Mouse (Mus musculus) cerebellum, adult 11 months (tissue): ENCODE measurements around the gene Gm21304.
"Not testable (repeated sequence)": the region's sequence is repeated elsewhere in the genome, so short reads cannot be mapped to it uniquely, and the experiment has no call there.

Experiments used
- DNase-seq: peaks from one replicate; pipeline ENCODE4 v3.0.0; 2022

The Gm21304 gene

GRCm38 (mm10) chr10:104168215-104168614 is at the start of gene Gm21304:
Gene Gm21304 (plus strand): TSS chr10:104168515.
- DNase-seq = not testable (repeated sequence)

- DNase-seq = not testable (repeated sequence)
Observed at GRCm38 (mm10) chr10:104142687-104143086, 25.6 kb upstream of the Gm21304 start, which contains the start of gene Gm21293. Gene Gm21293 (plus strand): TSS chr10:104142987.

GRCm38 (mm10) chr10:104151197-104151596 is 17.1 kb upstream of the Gm21304 start, which contains the start of gene Gm6763:
Gene Gm6763 (plus strand): TSS chr10:104151497.
- not testable (repeated sequence) for DNase-seq

GRCm38 (mm10) chr10:104159706-104160105 is 8.6 kb upstream of the Gm21304 start, which contains the start of gene Gm8764:
Gene Gm8764 (plus strand): TSS chr10:104160006.
- DNase-seq = not testable (repeated sequence)

- DNase-seq = not testable (repeated sequence)
Observed at GRCm38 (mm10) chr10:104176724-104177123, 8.4 kb downstream of the Gm21304 start, which contains the start of gene Gm21312. Gene Gm21312 (plus strand): TSS chr10:104177024.

GRCm38 (mm10) chr10:104185233-104185632 is 16.9 kb downstream of the Gm21304 start, which contains the start of gene Gm20765:
Gene Gm20765 (plus strand): TSS chr10:104185533.
- not testable (repeated sequence) for DNase-seq

GRCm38 (mm10) chr10:104193742-104194141 is 25.4 kb downstream of the Gm21304 start, which contains the start of gene Gm4340:
Gene Gm4340 (plus strand): TSS chr10:104194042.
- DNase-seq = not testable (repeated sequence)

GRCm38 (mm10) chr10:104209655-104210054 is 41.3 kb downstream of the Gm21304 start:
- DNase-seq = no peak

- DNase-seq = no peak
Observed at GRCm38 (mm10) chr10:104210268-104210990, 42.1 kb downstream of the Gm21304 start.

GRCm38 (mm10) chr10:104214527-104214926 is 46.2 kb downstream of the Gm21304 start:
- no peak for DNase-seq
